Mouse (Mus musculus): ENCODE measurements at regions not wholly inside any gene's neighbourhood (a gene's known extent, or its start where the extent isn't known, plus 50 kb on each side); places are given as distances from the start of the nearest gene placed in this dataset.

DNA sequence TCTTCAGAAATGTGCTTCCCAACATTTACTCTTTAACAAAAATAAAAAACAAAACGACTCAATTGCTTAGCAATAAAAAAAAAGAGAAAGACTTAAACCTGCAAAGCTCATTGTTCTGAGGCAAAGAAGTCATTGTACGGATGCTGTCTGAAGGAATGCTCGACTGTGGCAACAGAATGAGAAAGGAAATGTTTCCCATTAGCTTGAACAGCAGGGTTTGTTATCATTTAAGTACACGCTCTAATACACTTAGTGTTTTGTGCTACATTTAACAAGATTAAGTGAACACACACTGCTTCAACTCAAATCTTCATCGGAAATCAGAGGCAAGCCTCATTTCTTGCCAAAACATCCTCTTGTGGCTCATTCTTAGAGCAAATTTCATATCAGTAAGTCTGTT is 336.7 kb downstream of the Lipi start:
- H3K4me1 ChIP-seq, result no peaks in the 10 kb centered on the region
- H3K4me3 ChIP-seq (replicated peaks), result no peak overlapping the region
- no peaks in the 10 kb centered on the region for H3K9me3 ChIP-seq
- H3K36me3 ChIP-seq (replicated peaks; ENCODE audit: low read length), result no peaks in the 10 kb centered on the region
- TF ChIP-seq FLI1 (IDR thresholded peaks at IDR 0.05; ENCODE audit: low read length) (no peak), GATA1 (IDR thresholded peaks at IDR 0.05; ENCODE audit: borderline replicate concordance, low read length) (no peak)
- H3K27me3 ChIP-seq (replicated peaks), result no peaks in the 10 kb centered on the region

DNA sequence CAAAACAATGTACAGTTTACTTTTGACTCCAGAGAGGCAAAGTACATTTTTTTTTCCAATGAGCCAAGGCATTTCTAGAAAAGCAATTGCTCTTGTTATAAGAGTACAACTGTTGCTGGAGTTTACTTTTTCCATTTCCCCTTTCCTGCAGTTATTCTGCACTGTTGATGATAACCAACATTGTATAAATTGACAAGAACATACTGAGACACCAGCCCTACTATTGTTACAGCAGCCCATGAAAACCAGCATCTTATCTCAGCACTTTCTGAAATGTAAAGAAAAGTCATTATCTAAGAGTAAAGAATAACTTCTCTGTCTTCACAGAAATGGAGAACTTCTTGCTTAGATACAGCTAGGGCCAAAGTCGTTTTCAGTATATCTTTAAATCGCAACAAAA is 345.5 kb downstream of the Lipi start:
- no peak for TF ChIP-seq FLI1 (IDR thresholded peaks at IDR 0.05; ENCODE audit: low read length)
- TF ChIP-seq GATA1 (IDR thresholded peaks at IDR 0.05; ENCODE audit: borderline replicate concordance, low read length), result no peak

DNA sequence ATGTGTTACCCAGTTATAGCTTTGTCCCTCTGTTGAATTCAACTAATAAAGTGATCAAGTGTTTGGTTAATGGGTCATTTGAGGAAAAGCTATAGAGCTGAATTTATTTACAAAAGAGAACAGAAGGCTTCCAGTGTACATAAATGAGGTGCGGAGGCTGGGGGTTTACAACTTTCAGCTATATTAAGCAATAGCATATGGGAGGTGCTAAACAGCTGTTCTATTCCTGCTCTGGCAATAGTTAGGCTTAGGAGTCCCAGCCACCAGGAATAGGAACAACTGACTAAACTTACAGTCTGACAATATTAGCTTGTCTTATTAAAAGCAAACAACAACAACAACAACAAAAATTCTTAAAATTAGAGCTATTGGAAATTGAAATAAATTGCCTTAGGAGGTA is 353.7 kb downstream of the Lipi start:
- Histone ChIP-seq H3K36me3 (replicated peaks; ENCODE audit: low read length) (no peaks in the 10 kb centered on the region), H3K27me3 (replicated peaks) (no peaks in the 10 kb centered on the region), H3K4me1 (no peaks in the 10 kb centered on the region), H3K4me3 (replicated peaks) (no peak overlapping the region), H3K9me3 (no peaks in the 10 kb centered on the region)
- TF ChIP-seq FLI1 (IDR thresholded peaks at IDR 0.05; ENCODE audit: low read length), result no peak
- TF ChIP-seq GATA1 (IDR thresholded peaks at IDR 0.05; ENCODE audit: borderline replicate concordance, low read length), result no peak

More for the DNA sequence above, 345.5 kb downstream of the Lipi start:
- Histone ChIP-seq H3K4me1 (no peaks in the 10 kb centered on the region), H3K9me3 (no peaks in the 10 kb centered on the region), H3K27me3 (replicated peaks) (no peaks in the 10 kb centered on the region), H3K36me3 (replicated peaks; ENCODE audit: low read length) (no peaks in the 10 kb centered on the region), H3K4me3 (replicated peaks) (no peak overlapping the region)

DNA sequence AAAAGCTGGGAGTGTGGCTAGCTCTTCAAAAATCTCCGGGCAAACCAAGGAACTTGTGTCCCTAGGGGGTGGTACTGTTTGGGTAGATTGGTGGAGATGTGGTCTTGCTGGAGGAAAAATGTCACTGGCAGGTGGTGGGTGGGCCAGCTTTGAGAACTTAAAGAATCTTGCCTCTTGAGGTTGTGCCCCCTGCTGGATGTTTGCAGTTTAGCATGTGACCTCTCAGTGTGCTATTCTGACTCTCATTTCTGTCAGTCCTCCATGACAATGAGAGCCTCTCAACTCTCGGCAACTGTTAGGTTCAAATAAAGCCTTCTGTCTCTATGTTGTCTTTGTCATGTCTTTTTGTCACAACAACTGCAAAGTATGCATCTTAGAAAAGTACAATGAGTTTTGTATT is 392.5 kb downstream of the Lipi start:
- Histone ChIP-seq H3K36me3 (replicated peaks; ENCODE audit: low read length) (no peaks in the 10 kb centered on the region), H3K9me3 (no peaks in the 10 kb centered on the region), H3K4me1 (no peaks in the 10 kb centered on the region), H3K27me3 (replicated peaks) (no peaks in the 10 kb centered on the region), H3K4me3 (replicated peaks) (no peak overlapping the region)
- TF ChIP-seq GATA1 (IDR thresholded peaks at IDR 0.05; ENCODE audit: borderline replicate concordance, low read length), result no peak
- no peak for TF ChIP-seq FLI1 (IDR thresholded peaks at IDR 0.05; ENCODE audit: low read length)

DNA sequence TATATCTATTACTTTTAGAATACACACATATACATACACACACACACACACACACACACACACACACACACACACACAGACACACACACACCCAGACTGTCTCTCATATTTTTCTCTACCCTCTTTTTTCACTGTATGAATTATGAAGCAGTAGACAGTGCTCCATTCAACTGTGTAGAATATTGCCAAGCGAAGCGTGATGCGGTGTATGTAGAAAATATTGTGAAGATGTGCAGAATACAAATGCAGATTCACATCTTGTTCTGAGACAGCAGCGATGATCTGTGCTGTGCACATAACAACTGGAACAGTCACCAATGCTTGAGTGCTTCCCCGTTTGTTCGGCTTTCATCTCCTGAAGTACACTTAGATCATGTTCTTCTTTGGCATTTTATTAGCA is 395.5 kb downstream of the Lipi start:
- Histone ChIP-seq H3K9me3 (0 out of 2 replicates have a peak, but pooled peaks cover under 1% of the 10 kb centered on the region), H3K4me1 (no peaks in the 10 kb centered on the region), H3K4me3 (replicated peaks) (no peak overlapping the region), H3K27me3 (replicated peaks) (no peaks in the 10 kb centered on the region), H3K36me3 (replicated peaks; ENCODE audit: low read length) (no peaks in the 10 kb centered on the region)
- TF ChIP-seq GATA1 (IDR thresholded peaks at IDR 0.05; ENCODE audit: borderline replicate concordance, low read length) (no peak), FLI1 (IDR thresholded peaks at IDR 0.05; ENCODE audit: low read length) (no peak)

DNA sequence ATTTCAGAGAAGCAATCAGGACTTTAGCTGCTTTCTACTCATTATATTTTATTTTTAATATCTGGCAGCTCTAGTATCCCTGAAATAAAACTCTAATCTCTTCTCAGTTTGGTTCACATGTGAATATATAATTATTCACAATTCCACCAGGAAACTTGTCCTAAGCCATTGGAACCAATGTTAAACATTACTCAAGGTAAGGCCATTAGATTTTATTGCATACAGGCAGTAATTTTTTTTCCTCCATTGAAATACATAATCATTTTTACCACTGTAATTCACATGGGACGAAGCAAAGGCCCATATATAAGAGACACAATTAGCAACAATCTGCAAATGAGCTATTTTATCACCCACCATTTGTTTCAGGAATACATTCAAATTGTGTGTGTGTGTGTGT is 419.8 kb downstream of the Lipi start:
- Histone ChIP-seq H3K9me3 (no peaks in the 10 kb centered on the region), H3K4me3 (replicated peaks) (no peak overlapping the region), H3K4me1 (no peaks in the 10 kb centered on the region), H3K36me3 (replicated peaks; ENCODE audit: low read length) (no peaks in the 10 kb centered on the region), H3K27me3 (replicated peaks) (no peaks in the 10 kb centered on the region)
- no peak for TF ChIP-seq GATA1 (IDR thresholded peaks at IDR 0.05; ENCODE audit: borderline replicate concordance, low read length)
- no peak for TF ChIP-seq FLI1 (IDR thresholded peaks at IDR 0.05; ENCODE audit: low read length)

DNA sequence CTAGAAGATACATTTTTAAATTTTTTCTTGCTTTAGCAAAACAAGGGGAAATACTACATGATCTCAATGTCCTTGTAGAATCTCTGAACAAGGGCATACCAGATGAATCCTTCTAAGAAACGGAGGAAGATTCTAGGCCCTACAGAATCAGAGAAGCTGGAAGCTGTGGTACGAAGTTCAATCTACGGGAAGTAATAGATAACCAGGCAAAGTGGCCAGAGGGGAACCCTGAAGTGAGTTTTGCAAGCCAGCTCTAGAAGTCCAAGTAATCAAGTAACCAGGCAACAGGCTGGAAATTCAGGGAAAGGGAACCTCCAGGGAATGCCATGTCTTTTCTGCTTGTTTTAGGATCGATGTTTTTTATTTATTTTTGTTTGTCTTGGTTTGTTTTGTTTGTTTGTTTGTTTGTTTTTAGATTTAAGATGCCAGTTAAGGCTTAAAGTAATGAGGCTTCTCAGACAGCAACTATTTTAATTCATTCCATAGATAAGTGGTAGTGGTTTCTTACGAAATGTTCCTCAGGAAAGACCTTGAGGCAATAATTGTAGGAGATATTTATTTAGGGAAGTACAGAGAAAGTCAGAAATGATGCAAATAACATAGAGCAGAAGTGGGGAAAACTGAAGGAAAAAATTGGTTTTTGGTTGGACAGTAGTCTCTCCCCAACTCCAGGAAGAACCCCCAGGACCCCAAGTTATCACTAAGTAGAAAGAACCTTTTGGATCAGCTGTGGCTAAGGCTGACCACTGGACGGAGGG is 420.7 kb downstream of the Lipi start:
- H3K27me3 ChIP-seq (replicated peaks), result no peaks in the 10 kb centered on the region
- TF ChIP-seq GATA1 (IDR thresholded peaks at IDR 0.05; ENCODE audit: borderline replicate concordance, low read length), result no peak
- no peak for TF ChIP-seq FLI1 (IDR thresholded peaks at IDR 0.05; ENCODE audit: low read length)

DNA sequence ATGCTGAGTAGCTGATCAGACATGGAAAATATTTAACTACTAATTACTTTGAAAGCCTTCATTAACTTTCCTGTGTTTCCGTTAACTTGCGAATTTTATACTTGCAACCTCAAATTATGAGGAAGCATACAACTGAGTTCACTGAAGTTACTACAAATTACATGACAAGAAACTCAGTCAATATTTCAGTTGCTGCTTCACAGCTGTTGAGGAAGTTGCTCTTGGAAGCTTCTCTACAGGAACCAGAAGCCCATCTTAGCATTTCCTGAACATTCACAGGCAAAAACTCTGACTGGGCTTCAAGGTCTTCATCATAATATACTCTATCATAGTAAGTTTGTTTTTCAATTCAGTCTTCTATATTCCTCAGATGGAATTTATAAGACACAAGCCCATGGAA is 426.1 kb downstream of the Lipi start:
- Histone ChIP-seq H3K36me3 (replicated peaks; ENCODE audit: low read length) (no peaks in the 10 kb centered on the region), H3K4me1 (no peaks in the 10 kb centered on the region), H3K9me3 (no peaks in the 10 kb centered on the region), H3K27me3 (replicated peaks) (no peaks in the 10 kb centered on the region), H3K4me3 (replicated peaks) (no peak overlapping the region)
- no peak for TF ChIP-seq FLI1 (IDR thresholded peaks at IDR 0.05; ENCODE audit: low read length)
- no peak for TF ChIP-seq GATA1 (IDR thresholded peaks at IDR 0.05; ENCODE audit: borderline replicate concordance, low read length)

More for the DNA sequence above, 420.7 kb downstream of the Lipi start:
- no peaks in the 10 kb centered on the region for H3K4me1 ChIP-seq
- no peak overlapping the region for H3K4me3 ChIP-seq (replicated peaks)
- H3K36me3 ChIP-seq (replicated peaks; ENCODE audit: low read length), result no peaks in the 10 kb centered on the region
- H3K9me3 ChIP-seq, result no peaks in the 10 kb centered on the region

DNA sequence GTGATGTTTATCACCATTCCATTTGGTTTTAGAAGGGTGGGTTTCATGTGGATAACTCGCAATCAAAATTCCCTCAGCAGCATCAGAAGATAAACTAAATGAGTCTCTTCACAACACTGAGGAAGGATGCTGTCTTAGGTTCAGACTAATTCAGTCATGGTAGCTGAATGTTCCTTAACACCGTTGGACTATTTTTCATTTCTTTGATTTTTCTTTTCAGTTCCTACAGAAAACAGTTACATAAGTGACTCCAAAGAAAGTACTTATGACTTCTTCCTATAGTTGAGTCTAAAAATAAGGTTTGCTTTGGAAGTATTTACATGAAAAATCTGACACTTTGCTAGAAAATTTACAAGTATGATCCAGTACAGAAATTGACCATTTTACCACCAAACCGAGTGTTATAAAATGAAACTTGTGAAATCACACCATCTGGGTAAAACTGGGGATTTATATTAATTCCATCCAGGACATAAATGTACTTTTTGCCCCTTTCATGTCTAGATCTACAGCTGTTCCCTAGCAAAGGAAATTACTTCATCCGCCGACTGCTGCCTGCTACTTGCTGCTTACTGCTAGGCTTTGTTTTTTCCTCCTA is 430.3 kb downstream of the Lipi start:
- no peak for TF ChIP-seq GATA1 (IDR thresholded peaks at IDR 0.05; ENCODE audit: borderline replicate concordance, low read length)
- no peak for TF ChIP-seq FLI1 (IDR thresholded peaks at IDR 0.05; ENCODE audit: low read length)
- Histone ChIP-seq H3K36me3 (replicated peaks; ENCODE audit: low read length) (no peaks in the 10 kb centered on the region), H3K4me3 (replicated peaks) (no peak overlapping the region), H3K9me3 (no peaks in the 10 kb centered on the region), H3K4me1 (no peaks in the 10 kb centered on the region), H3K27me3 (replicated peaks) (no peaks in the 10 kb centered on the region)
